Mouse (Mus musculus) layer of hippocampus, postnatal 10 days (tissue): Measurements from ENCODE around the gene Usp10. TPM values are rescaled to one million over a fixed set of nuclear protein-coding genes. Genes with fewer than 3 reads are reported as not detected.

Experiments
- DNase-seq, 2 experiments: peaks; one replicate each; pipeline ENCODE4 v3.0.0; 2021; ENCODE audit warnings: low spot score in 2 of 2
- total RNA-seq, 2 experiments: library from RNA; stranded (reverse); gene quantifications; 2 replicates each; pipeline ENCODE4 v1.2.3; 2021

The Usp10 gene
- total RNA-seq, 2 experiments from 2014 or later: 94.9 to 104 TPM

DNA sequence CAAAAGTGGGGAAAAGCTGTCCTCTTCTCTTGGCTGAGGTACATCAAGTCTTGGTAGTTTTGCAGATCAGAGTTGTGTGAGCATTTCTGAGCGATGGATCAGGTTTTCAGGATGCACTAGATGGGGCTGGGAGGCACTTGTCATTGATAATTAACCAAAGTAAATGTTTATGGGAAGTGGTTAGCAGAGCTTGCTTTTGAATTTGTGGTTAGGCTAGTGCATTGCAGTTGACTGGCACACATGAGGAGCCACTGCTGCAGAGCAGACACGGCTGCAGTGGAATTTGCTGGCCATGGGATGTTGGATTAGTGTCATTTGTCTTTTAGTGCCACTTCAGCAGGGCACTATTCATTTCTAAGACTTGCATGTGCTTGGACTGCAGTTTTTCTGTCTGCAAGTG is 4.0 kb downstream of the Usp10 start:
- no peak for DNase-seq

DNA sequence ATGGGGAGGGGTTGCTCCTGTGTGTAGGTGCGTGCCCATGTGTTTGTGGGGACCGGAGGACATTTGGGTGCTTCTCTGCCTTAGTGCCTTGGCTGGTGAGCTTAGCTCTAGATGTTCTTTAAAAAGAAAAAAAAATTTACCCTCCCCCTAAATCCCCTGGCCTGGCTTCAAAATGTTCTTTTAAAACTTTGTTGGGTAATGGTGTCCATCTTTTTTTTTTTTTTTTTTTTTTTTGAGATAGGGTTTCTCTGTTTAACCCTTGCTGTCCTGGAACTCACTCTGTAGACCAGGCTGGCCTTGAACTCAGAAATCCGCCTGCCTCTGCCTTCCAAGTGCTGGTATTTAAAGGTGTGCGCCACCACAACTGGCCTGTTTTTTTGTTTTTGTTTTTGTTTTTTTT is 5.1 kb downstream of the Usp10 start:
- no peak for DNase-seq

DNA sequence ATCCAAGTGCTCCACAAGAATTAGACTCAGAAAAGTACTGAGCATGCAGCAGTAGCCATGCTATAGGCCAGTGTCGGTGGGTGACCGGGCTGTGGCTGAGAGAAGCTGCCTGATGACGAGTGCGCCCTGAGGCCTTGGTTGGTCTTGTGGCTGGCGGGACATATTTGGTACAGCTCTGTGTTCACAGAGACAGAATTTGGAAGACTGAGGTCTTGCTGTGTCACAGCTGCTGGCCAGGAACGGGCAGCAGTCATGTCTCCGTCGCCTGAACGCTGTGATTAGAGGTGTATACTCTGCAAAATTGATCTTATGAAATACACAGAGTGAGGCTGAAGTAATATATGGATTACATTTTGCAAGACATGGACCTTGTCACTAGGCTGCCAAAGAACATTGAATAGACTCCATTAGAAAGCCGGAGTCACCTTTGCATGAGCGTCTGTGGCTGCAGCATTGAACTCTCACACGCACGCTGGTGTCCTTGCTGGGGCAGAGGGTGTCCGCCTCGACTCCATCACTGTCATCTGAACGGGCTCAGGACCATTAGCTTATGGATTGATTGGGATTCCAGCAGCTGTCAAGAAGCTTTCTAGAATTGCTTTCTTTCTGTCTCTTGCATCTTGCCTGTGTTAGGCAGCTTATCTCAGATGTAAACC is 6.2 kb downstream of the Usp10 start:
- DNase-seq: no peak

DNA sequence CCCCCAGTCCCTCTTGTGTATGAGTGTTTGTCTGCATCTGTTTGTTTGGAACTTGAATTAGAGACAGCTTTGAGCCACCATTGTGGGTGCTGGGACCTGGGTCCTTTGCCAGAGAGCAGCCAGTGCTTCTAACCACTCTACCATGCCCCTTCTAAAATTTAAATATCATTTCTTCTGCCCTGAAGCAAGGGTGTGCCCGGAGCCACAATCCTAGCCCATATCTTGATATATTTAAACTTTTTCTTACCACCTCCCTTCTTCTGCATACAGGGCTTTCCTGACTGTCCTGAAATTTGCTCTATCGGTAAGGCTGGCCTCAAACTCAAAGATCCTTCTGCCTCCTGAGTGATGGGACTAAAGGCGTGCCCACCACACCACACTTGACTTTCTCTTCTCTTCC is 7.3 kb downstream of the Usp10 start:
- DNase-seq: no peak

DNA sequence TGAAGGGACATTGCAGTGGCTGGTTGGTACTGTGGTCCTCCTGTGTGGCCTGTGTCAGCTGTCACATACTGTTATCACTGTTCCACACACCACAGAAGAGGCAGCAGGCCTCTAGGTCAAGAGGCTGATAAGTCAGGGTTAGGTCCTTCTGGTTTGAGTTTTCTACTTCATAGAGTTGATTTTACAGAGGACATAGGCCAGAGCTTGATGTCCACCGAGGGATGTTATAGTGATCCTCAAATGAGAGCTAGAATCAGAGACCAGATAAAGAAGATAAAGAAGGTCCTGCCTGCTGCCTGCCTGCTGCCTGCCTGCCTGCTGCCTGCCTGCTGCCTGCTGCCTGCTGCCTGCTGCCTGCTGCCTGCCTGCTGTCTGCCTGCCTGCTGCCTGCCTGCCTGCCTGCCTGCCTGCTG is 8.0 kb downstream of the Usp10 start:
- no peak for DNase-seq

DNA sequence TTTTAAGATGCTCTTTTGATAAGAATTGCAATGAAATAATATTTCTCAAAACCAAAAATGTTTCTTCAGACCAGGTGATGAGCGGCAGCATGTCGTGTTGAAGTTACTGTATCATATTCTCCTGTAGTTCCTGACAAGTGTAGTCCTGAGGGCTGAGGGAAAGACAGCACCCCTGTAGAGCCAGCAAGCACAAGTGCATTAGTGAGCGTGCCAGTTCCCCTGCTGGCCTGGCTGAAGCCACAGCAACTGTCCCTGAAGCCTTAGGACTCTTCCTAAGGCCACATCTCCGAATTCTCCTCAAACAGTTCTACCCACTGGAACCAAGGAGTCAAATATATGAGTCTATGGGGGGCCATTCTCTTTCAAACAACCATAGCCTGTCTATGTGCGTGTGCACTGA is 13.1 kb downstream of the Usp10 start:
- no peak for DNase-seq

DNA sequence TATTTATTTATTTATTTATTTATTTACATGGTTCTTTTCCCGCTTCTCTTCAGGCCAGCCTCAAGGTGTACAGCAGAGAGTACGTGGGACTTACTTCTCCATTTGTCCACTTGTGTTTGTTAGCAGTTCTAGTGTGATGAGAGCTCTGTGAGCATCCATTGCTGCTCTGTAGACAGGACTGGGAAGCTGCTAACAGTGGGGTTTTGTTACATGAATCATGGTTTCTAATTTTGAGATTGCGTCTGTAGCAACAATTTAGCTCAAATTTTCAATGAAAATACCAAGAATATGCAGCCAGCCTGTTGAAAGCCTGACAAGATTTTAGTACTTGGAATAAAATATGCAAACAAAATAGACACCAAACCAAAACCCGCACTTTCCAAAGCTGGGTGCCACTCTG is 15.3 kb downstream of the Usp10 start:
- DNase-seq: no peak

DNA sequence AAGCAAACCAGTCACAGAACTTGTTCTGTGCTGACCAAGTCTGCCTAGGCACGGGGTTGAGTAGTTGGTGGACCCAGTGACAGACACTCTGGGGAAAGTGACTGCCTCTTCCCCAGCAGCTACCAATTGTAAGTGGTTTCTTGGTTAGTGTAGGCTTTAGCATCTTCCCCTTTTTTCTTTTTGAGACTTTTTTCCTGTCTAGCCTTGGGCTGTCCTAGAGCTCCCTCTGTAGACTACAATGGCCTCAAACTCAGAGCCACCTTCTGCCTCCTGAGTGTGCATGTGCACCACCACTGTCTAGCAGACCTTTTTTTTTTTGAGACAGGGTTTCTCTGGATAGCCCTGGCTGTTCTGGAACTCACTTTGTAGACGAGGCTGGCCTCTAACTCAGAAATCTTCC is 16.3 kb downstream of the Usp10 start:
- no peak for DNase-seq

DNA sequence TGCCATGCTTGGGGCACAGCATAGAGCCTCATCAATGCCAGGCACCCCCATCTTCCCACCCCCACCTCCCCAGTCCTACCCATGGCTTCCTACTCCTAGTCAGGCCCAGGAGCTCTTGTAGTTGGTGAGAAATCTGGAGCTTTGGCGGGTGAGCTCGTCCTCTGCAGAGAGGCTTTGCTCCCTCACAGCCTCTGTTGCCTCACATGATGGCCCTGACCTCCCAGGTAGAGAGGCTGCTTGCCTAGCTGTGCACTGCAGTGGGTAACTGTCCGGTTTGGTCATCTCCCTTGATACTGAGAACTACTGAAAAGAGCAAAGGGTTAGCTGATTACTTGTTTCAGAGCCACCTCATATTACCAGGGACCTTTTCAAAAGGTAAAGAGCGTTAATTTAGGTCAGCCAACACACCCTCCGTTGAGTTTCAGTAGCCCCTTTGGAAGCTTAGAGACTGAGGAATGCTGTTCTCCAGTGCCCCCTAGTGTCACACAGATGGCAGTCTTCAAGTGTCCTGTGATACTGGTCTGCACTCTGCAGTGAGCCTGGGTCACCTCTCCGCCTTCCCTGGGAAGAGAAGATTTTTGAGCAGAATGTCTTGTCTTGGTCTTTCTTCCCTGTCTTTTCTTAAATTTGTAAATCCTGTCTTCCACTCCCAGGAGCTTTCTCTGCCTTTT is 17.4 kb downstream of the Usp10 start:
- DNase-seq: peak; percentile 40 to 52

DNA sequence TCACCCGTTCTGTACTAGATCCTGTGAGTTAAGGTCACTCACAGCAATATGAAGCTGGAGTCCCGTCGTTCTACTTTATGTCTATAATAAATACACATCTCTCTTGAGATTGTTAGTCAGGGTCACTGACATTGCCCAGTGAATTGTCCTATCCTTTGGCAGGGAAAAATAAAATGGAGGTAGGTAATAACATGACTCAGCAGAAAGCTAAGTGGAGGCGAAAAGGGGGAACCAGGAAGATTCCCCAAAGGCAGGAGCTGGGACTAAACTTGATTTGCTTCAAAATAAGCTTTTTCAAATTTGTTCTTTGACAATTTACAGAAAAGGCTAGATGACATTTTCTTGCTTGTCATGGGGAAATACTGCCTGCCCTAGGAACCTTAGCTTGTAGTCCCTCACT is 21.2 kb downstream of the Usp10 start:
- no peak for DNase-seq

DNA sequence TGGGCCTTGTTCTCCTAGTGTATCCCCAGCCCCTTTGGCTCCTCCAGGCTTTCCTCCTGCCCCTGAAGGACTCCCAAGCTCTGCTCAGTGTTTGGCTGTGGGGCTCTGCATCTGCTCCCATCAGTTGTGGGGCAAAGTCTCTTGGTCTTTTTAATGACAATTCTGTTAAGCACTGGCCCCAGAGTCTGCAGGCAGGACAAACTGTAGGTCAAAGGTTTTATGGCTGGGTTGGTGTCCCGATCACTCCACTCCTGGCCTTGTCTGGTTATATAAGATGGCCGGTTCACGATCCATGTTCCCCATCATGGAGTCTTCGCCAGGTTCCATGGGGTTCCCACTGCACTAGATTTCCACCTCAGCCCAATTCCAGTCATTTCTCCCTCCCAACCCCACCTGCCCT is 23.5 kb downstream of the Usp10 start:
- no peak for DNase-seq

DNA sequence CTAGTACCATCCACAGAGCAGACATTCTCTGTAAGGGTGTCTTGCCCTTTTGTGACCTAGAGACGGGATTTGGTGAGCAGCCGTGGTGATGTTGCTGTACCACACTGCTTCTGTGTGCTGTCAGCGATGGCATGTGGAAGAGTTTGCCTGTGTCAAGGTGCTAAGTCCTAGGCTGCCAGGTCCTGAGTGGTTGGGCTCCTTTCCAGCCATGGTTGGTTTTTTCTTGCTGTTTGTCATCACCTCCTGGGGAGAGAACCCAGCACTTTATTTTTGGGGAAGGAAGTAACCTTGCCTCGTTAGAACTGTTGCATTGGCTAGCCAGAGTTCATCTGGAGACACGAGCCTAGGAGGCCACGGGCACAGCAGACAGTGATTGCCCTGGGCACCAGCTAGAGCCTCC is 25.4 kb downstream of the Usp10 start:
- no peak for DNase-seq

DNA sequence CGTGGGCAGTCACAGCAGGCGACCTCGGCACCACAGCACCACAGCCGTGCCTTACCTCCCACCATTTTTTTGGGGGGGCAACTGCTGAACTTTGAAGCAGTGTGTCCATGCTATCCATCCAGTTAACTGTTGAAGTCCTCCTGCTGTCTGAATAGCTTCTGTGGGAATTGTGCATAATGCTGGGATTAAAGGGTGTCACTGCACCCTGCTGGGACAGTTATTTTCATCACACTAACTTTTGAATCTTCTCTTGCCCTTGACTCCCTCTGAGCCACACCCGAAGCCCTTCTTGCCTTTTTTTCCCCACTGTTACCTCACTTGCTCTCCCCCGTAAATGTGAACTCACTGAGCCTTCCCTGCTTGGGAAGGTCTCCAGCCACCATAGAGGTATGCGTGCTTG is 28.3 kb downstream of the Usp10 start:
- DNase-seq: no peak

DNA sequence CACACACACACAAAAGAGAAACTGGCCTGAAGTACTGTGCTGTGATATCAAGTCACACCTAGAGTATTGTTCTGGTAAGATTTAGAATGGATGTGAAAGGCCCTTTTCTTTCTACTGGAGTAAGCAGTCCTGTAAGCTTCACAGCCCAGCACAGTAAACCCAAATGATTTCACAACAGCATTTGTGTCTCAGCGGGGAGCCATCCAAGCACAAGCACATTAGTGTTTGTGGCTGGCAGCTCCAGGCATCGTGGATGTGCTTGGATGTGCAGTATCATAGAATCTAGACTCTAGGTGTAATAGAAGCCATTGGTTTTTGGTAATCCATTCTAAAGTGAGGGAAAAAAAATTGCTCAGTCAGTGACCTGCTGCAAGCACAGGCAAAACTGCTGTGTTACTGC is 29.2 kb downstream of the Usp10 start:
- no peak for DNase-seq

DNA sequence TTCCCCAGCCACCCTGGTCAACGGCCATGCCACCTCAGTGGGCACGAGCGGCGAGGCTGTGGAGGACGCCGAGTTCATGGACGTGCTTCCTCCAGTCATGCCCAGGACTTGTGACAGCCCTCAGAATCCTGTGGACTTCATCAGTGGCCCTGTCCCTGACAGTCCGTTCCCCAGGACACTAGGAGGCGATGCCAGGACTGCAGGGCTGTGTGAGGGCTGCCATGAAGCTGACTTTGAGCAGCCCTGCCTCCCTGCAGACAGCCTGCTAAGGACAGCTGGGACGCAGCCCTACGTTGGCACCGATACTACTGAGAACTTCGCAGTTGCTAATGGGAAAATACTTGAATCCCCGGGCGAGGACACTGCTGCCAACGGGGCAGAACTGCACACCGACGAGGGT is 31.3 kb downstream of the Usp10 start:
- DNase-seq: peak in 1 of 2 experiments; percentile 36

DNA sequence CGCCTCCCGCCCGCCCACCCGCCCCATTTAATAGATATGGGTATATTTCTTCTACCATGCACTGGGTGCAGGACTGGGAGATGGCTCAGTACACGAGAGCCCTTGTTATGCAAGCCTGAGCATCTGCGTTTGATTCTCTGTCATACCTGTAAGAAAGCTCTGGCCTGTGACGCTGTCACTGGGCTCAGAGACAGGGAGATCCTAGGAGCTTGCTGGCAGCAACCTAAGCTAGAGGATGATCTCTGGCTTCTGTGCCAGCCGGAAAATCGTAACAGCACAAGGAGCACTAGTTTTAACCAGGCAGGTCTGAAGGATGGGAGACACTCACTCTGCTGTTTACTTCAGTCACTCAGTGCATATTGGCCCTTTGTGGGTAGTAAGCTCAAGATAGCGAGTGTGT is 33.5 kb downstream of the Usp10 start:
- no peak for DNase-seq

DNA sequence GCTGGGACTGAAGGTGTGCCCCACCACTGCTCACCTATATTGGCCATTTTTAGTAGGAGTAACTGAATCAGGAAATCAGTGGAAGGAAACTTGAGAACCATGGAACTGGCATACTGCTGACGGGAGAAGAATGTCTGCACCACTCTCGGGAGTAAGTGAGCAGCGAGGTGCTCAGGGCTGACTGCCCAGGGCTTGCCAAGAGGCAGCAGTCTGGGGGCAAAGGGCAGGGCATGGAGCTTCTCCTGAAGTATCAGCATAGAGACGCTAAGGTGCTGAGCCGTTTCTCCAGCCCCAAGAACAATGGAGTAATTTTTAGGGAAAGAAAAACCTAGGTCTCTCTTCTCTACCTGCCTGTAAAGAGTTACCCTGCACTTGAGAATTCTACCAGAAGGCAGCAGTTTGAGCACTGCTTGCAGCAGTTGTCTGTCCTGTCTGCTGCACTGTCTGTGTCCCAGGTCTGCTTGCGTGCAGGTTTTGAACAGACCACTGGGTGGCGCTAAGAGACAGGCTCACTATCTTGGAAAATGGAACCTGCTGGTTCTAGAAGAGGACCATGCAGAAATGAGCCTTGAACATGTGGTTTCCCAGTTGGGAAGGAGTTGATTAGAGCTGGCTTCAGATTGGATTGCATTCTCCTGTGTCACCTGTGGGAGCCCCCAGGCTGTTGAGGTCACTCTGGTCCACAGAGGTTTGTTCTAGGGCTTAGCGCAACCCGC is 34.1 kb downstream of the Usp10 start:
- DNase-seq: peak; percentile 87 to 89

DNA sequence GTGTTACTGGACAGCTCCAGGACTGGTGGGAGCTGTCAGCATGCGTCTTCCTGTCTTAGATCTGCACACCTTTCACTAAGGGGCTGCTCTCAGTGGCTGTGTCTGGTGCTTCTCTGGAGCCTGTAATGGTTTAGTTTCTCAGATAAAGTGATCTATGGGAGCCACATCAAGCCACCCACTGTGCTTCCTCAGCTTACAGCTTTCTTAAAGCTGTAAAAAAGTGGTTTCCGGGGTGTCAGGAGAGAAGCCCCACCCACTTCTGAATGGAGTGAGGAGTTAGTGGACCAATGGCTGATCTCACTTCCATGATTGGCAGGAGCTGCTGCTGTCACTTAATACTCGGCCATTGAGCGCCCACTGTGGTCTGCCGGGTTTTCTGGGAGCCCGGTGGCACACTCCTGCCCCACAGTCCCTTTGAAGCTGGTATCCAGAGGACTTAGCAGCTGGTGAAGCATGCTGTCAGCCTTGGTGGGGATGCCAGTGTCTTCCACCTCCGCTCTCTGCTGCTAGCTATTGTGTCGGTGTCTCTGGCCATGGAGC is 36.2 kb downstream of the Usp10 start:
- DNase-seq: no peak

DNA sequence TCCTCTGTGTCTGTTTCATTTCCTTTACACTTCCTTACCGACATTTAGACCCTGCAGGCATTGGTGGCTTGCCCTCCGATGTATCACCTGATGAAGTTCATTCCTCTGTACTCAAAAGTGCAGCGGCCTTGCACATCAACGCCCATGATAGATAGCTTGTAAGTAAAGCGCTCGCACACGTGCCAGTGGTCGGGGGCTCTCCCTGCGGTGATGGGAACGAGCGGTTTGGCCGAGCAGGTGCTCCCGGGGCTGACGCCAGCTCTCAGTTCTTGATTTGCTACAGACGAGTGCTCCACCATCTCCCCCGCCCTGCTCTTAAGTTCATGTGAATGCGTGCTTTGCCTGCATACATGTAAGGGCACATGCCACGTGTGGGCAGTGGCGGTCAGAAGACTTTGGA is 37.5 kb downstream of the Usp10 start:
- no peak for DNase-seq

DNA sequence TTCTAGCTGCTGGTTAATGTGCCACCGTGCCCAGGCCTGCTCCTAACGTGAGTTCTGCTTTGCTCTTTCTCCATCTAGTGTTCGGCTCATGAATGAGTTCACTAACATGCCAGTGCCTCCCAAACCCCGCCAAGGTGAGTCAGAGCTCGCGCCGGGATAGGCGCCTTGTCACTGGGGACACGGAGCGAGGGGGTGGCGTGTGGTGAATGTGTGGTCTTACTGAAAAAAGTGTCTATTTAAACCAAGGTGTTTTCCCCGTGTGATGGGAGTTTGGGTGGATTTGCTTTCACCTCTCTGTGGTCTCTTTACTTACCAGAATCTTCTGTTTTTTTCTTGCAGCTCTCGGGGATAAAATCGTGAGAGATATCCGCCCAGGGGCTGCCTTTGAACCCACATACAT is 38.2 kb downstream of the Usp10 start:
- no peak for DNase-seq

DNA sequence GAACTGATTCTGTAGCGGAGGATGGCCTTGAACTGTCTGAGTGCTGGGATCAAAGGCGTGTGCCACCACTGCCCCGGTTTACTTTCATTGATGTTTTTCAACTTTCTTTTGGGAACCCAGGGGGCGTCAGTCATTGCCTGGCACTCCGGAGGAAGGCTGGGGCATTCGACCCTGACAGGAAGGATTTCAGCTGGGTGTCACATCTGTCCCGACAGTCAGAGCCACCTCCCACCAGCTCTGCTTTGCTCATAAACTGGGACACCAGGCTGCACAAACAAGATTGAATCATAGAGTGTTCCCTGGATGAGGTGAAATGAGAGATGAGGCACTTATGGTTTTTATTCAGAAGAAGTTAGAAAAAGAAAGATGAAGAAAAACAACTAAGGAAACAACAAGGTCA is 42.1 kb downstream of the Usp10 start:
- no peak for DNase-seq

DNA sequence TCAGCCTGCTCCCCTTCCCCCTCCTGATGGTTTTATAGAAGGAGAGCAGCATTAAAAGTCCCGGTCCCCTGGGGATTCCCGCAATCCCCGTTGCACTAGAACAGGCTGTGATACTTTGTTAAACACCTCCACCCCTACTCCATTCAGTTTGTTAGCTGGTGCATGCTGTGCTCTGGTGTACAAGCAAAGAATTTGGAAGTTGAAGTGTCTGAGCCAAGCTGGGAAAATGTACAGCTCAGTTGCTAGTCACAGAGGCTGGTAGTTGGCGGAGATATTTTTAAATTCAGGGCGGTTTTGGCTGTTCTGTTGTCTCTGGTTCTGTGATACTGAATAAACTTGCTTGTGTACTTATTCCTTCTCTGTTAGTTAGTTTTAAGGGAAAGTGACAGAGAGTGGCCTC is 42.6 kb downstream of the Usp10 start:
- no peak for DNase-seq
